Mouse (Mus musculus): ENCODE measurements around the gene Bola3.

- TF ChIP-seq CTCF (IDR thresholded peaks at IDR 0.05; ENCODE audit: low read depth) (no peak), EP300 (IDR thresholded peaks at IDR 0.05; ENCODE audit: low read depth) (no peak)
These were observed 50.8 kb downstream of the Bola3 start for GRCm38 (mm10) chr6:83399790-83400189.

All from liver, postnatal 0 days (tissue).